Mouse (Mus musculus) frontal cortex, adult (tissue): ENCODE results near the gene Fam192a.
A peak's percentile ranks its signal among the peaks of the same experiment; 100 is the strongest.

ENCODE experiments used
- ATAC-seq: cut with Nextera tagmentation; 2 replicates; pipeline ENCODE4 v1.9.2; 2017; ENCODE audit warnings: mild to moderate bottlenecking, moderate library complexity, mixed read lengths; ENCODE audit not compliant: low TSS enrichment

Gene Fam192a

GRCm38 (mm10) chr8:94571896-94572295 lies 29.9 kb downstream of the Fam192a start:
- ATAC-seq, result no peak

- no peak for ATAC-seq
Measured at GRCm38 (mm10) chr8:94569419-94569818, 32.4 kb downstream of the Fam192a start.

- ATAC-seq, result no peak
Measured at GRCm38 (mm10) chr8:94568098-94568497, 33.7 kb downstream of the Fam192a start.

- no peak for ATAC-seq
Measured at GRCm38 (mm10) chr8:94567159-94567849, 34.5 kb downstream of the Fam192a start.

DNA sequence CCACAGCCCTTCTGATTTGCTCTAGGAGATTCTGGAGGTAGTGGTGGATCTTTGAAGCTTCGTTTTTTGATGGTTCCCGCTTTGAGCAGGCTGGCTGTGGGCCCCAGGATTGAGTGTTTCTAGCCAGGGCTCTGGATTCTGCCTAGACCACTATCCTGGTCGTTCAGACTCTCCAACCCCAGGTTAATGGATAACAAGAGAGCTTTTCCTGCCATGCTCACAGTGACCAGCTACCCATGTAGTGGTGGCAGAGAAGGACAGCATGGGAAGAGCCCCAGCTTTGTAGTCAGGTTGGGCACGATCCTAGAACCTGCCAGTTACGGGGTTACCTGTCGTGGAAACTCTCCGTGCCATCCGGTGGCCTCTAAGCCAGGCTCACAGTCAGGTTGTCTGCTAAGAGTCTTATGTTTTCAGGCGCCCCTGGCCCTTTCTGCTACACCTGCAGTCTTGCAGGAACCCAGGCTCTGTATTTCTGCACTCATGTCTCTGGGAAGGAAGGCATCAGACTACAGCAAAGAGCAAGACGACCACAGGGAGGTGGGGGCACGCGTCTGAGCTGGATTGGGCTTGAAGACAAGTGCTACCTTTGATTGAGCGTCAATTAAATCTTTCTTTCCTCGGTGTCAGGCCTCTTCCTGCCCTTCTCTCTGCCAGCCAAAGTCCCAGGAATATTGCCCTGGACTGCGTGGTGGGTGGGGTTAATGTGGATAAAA lies 35.2 kb downstream of the Fam192a start:
- ATAC-seq, result no peak

GRCm38 (mm10) chr8:94566033-94566432 lies 35.8 kb downstream of the Fam192a start:
- no peak for ATAC-seq

DNA sequence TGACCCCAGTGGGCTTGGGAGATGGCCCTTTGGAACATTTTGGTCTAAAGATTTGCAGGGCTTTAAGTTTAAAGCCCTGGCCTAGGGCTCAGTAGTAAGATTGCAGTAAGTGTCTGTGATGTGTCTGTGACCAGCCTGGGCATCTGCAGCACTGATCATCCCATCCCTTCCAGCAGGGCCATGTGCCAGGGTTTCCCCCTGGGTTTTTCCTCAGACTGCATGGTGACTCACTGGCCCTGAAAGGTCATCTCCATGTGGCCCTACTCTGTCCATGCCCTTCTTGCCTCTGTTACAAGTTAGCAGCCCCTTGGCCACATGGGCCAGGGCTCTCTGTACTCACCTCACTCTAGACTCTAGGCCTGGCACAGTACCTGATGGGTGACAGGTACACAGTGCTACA lies 37.4 kb downstream of the Fam192a start:
- ATAC-seq, result no peak

GRCm38 (mm10) chr8:94561256-94561655 lies 40.5 kb downstream of the Fam192a start:
- ATAC-seq, result peak; percentile 31; the same call in 1 of the 2 replicates

DNA sequence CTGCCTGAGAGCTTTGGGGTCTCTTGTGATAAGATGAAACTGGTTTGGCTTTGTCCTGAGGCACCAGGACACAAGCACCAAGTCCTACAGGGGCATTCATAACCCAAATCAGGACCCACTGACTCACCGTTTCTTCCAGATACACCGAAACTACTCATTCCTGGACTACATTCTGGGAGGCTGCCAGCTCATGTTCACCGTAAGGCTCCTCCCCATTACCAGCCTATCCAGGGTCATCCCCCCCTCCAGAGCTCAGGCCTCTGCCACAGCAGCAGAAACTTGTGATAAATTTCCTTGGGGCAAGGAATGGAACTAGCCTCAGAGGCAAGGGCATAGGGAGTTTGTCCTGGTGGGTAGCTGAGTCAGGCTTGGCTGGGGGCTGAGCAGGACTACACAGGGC lies 44.5 kb downstream of the Fam192a start:
- no peak for ATAC-seq

DNA sequence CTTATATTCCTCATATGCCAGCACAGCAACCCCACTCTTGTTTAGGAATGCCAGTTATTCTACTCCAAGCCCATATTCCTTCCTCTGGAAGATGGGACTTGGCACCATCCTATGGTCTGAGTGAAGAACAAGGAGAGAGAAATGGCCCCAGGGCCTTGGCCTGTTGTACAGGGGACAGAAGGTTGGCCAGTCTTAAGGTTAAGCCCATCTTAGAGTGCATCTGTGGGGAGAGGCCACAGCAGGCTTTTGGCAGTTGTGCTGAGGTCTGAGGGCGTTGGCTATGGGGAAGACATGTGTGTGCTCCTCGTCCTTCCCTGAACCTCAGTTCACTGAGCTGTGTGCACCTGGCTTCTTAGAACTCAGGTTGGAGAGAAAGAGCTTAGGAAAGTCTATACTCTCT lies 49.1 kb downstream of the Fam192a start:
- ATAC-seq, result no peak

DNA sequence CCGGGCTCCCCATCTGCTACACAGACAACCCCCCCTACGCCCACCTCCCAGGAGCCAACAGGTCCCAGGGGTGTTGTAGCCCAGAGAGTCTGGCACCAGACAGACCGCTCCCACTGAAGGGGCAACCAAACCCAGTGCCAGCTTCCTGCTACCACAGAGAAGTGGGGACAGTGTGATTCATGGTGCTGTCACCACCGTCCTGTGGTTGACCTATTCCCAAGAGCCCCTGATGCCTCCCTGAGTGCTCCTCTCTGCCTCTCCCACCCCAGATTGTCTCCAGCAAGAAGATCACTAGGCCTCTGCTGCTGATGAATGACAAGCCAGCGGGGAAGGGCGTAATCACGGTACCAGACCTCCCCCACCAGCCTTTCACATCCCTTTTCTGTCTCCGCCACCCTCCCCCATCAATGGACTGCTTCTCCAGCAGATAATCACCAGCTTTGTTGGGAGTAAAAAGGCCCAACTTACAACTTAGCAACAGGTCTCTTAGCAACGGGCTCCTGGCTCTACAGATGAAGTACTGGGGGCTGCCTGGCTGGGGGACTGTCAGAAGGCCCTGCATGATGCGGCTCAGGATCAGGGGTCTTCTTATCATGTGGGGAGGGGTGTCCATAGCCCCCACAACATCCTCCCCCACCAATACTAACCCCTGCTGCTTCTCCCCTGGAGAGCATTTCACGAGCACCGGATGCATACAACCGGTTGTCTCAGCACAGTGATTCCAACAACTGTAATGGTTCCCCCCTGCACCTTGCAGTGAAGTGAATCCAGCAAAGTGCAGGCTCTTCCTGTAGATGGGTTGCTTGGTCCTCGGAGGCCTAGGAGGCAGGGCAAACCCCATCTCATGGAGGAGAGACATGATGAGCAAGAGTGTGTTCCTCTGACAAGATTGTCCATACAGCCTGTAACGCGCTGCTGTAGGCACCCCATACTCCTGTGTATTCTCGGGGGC lies 50.0 kb downstream of the Fam192a start:
- peak; percentile 57 for ATAC-seq

- ATAC-seq, result no peak
Measured at GRCm38 (mm10) chr8:94549998-94550397, 51.8 kb downstream of the Fam192a start.

GRCm38 (mm10) chr8:94549482-94549881 lies 52.3 kb downstream of the Fam192a start:
- no peak for ATAC-seq

DNA sequence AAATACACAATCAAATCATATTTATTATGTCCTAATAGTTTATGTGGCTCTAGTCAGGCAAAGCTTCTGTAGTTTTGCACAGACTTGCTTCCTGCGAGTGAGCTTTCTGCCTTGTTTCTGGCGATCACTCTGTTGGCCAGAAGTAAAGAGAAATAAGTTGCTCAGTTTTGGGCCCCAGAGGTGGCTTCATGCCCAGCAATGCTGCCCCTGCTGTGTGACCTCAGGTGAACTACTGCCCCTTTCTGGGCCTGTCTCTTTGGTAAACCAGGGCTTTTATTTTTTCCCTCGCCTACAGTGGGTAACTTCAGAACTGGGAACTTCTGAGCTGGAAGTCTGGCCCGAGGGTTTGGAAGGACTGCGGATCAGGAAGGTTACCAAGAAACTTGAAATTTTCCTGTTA lies 52.8 kb downstream of the Fam192a start:
- no peak for ATAC-seq

DNA sequence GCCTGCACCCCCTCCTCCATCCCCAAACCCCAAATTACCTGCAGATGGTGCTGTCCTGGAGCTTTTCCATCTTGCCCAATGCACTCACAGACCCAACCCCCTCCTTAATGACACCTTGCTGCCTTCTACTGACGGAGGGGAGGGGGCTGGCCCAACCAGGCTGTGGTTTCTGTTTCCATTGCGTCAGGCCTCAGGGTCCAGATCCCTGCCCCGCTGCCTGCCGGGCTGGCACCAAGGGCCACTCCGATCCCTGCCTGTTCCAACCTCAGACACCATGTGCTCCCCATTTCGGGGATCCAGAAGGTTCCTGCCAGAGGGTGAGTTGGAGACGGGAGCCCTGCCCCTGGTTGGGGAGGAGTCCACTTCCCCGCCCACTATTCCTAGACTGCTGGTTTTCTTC lies 57.8 kb downstream of the Fam192a start:
- no peak for ATAC-seq

- no peak for ATAC-seq
Measured at GRCm38 (mm10) chr8:94540889-94541795, 60.7 kb downstream of the Fam192a start.

- ATAC-seq, result no peak
Measured at GRCm38 (mm10) chr8:94540025-94540424, 61.8 kb downstream of the Fam192a start.

- ATAC-seq, result no peak
Measured at GRCm38 (mm10) chr8:94537456-94537855, 64.3 kb downstream of the Fam192a start.

- ATAC-seq, result no peak
Measured at GRCm38 (mm10) chr8:94535631-94536030, 66.2 kb downstream of the Fam192a start.

- no peak for ATAC-seq
Measured at GRCm38 (mm10) chr8:94534612-94535011, 67.2 kb downstream of the Fam192a start.
